Mouse (Mus musculus) neural tube, embryonic 15.5 days (tissue): ENCODE results near the gene Nudt13. TPM values are rescaled to one million over a fixed set of nuclear protein-coding genes. Genes with fewer than 3 reads are reported as not detected.

Experiments
- ATAC-seq: fragments of 200-750 bp; cut with Nextera tagmentation; 2 replicates; pipeline ENCODE4 v1.8.0; 2017; ENCODE audit warnings: mild to moderate bottlenecking, moderate TSS enrichment, moderate library complexity; ENCODE audit not compliant: low FRiP score
- H3K27ac ChIP-seq: fragments of 300-500 bp; sonication (generic); replicated peaks from 2 replicates; pipeline ENCODE4 v1.5.1; 2015; ENCODE audit warnings: mild to moderate bottlenecking, inconsistent platforms
- H3K27me3 ChIP-seq: fragments of 300-500 bp; sonication (generic); replicated peaks from 2 replicates; pipeline ENCODE4 v1.6.1; 2015; ENCODE audit warnings: inconsistent platforms
- H3K36me3 ChIP-seq: fragments of 300-500 bp; sonication (generic); 2 replicates; pipeline ENCODE4 v1.6.1; 2015; ENCODE audit warnings: inconsistent platforms
- H3K4me1 ChIP-seq: fragments of 300-500 bp; sonication (generic); 2 replicates; pipeline ENCODE4 v1.6.1; 2015; ENCODE audit warnings: inconsistent platforms
- H3K4me2 ChIP-seq: fragments of 300-500 bp; sonication (generic); 2 replicates; pipeline ENCODE4 v1.6.1; 2015; ENCODE audit warnings: inconsistent platforms, mild to moderate bottlenecking, moderate library complexity
- H3K4me3 ChIP-seq: fragments of 300-500 bp; sonication (generic); replicated peaks from 2 replicates; pipeline ENCODE4 v1.5.1; 2015; ENCODE audit warnings: mild to moderate bottlenecking, inconsistent platforms
- H3K9ac ChIP-seq: fragments of 300-500 bp; sonication (generic); replicated peaks from 2 replicates; pipeline ENCODE4 v1.6.1; 2015; ENCODE audit warnings: mild to moderate bottlenecking, inconsistent platforms
- H3K9me3 ChIP-seq: fragments of 300-500 bp; sonication (generic); replicated peaks from 2 replicates; pipeline ENCODE4 v1.6.1; 2016; ENCODE audit warnings: inconsistent platforms
- WGBS: fragments of 180-500 bp; shearing (Covaris S2); methylation state at CpG from one replicate; pipeline ENCODE4 v1.1.7; 2015; ENCODE audit warnings: mixed read lengths; 5-methylcytosine and 5-hydroxymethylcytosine counted together
- polyA plus RNA-seq: library from polyadenylated mRNA; unstranded; fragments of >200 nt; fragmentation: Nextera tagmentation; extraction: Ambion mirVana; gene quantifications from 2 replicates; pipeline ENCODE4 v1.2.1, GENCODE M21; 2015

The Nudt13 gene
- 14.0 and 18.0 TPM in 2 replicates for polyA plus RNA-seq

DNA sequence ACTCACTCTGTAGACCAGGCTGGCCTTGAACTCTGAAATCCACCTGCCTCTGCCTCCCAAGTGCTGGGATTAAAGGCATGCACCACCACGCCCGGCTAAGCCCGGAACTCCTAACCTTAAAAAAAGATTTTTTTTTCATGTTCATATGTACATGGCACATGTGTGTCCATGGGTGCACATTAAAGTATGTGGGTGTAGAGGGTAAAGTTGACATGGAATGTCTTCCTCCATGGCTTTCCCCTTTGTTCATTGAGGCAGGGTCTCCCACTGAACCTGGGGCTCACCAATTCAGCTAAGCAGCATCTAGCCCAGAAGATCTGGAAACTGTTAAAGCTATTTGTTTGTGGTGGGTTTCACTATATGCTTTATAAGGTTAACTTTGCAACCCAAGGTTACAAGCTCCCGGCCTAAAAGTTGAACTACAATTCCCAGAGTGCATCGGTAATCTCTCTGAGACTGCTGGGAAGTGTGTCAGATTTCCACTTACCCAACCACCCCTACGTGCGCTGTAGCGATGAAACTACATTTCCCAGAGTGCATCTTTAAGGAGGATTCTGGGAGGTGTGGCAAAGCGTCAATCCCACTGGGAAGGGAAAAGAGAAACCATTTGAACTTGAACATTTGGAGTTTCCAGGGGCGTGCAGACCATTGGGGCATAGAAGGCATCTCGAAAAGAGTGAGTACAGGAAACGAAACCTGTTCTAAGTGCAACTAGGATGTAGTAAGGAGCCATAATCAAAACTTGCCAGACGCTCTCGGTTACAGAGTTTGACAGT lies at the start of gene Nudt13:
Gene Nudt13, plus strand, starts transcription at position 581 of the 776 bp plus-strand sequence.
- peak within 1 kb of the TSS; percentile 57 for H3K4me3 ChIP-seq
- peak; percentile 95 for ATAC-seq
- peaks cover 6% of the 10 kb centered on the region for H3K4me1 ChIP-seq
- peak within 1 kb of the TSS; percentile 48 for H3K9ac ChIP-seq
- H3K9me3 ChIP-seq = no peaks in the 10 kb centered on the region
- H3K27ac ChIP-seq = no peak within 1 kb of the TSS
- peak within 1 kb of the TSS; percentile 60 for H3K4me2 ChIP-seq
- whole genome bisulfite sequencing = 25% methylated on average over 14 of the region's 14 CpGs
- H3K36me3 ChIP-seq = no peaks in the 10 kb centered on the region
- no peaks in the 10 kb centered on the region for H3K27me3 ChIP-seq

GRCm38 (mm10) chr14:20245318-20245717 lies 49.2 kb upstream of the Nudt13 start:
- H3K9ac ChIP-seq = no peak overlapping the region
- no peaks in the 10 kb centered on the region for H3K36me3 ChIP-seq
- H3K27me3 ChIP-seq = no peaks in the 10 kb centered on the region
- WGBS = 68% methylated on average over 2 of the region's 2 CpGs
- peaks cover 4% of the 10 kb centered on the region; the same call in 1 of the 2 replicates for H3K4me1 ChIP-seq
- no peak overlapping the region for H3K4me2 ChIP-seq
- H3K9me3 ChIP-seq = no peaks in the 10 kb centered on the region
- no peak overlapping the region for H3K27ac ChIP-seq
- no peak for ATAC-seq
- H3K4me3 ChIP-seq = no peak overlapping the region

DNA sequence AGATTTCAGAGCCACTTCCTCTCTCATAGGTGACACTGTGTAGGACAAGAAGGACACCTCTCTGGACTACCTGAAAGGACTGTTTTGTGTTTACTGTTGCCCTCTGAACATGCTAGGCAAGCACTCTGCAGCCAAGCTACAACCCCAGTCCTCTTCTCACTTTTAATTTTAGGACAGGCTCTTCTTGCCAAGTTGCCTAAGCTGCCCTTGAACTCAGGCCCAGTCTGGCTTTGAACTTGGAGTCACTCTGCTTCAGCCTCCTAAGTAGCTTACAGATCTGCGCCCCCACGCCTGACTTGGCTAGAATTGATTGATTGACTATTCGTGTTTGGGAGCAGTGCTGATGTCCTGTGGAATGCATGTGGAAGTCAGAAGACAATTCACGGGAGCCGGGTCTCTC lies 48.6 kb upstream of the Nudt13 start:
- no peak overlapping the region for H3K4me2 ChIP-seq
- H3K27ac ChIP-seq = no peak overlapping the region
- H3K9ac ChIP-seq = no peak overlapping the region
- WGBS = 77% methylated on average over 5 of the region's 5 CpGs
- no peaks in the 10 kb centered on the region for H3K9me3 ChIP-seq
- H3K4me3 ChIP-seq = no peak overlapping the region
- no peaks in the 10 kb centered on the region for H3K36me3 ChIP-seq
- ATAC-seq = no peak
- peaks cover 4% of the 10 kb centered on the region; the same call in 1 of the 2 replicates for H3K4me1 ChIP-seq
- H3K27me3 ChIP-seq = no peaks in the 10 kb centered on the region

DNA sequence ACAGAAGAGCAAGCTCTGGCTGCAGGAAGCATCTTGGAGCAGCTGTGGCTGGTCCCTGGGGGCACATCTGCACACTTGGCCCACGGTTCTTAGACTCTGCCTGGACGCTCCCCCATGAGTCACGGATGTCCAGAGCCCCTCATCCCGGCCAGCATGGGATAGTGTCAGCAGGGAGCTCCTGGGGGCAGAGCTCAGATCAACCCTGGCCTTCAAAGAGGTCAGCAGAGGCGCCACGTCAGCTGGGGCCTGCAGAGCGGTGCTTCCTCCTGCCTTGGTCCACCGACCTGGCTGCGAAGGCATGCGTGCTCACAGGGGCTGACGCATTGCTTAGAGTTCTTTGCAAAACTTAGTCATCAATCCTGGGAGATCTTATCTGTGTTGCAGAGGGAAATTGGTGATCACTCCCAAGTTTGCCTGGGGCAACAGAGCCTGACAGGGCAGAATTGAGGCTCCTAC lies 47.7 kb upstream of the Nudt13 start:
- H3K4me3 ChIP-seq = no peak overlapping the region
- no peaks in the 10 kb centered on the region for H3K27me3 ChIP-seq
- no peak overlapping the region for H3K4me2 ChIP-seq
- H3K36me3 ChIP-seq = no peaks in the 10 kb centered on the region
- no peak overlapping the region for H3K27ac ChIP-seq
- H3K9me3 ChIP-seq = no peaks in the 10 kb centered on the region
- no peak for ATAC-seq
- 77% methylated on average over 11 of the region's 11 CpGs for WGBS
- peaks cover 4% of the 10 kb centered on the region; the same call in 1 of the 2 replicates for H3K4me1 ChIP-seq
- no peak overlapping the region for H3K9ac ChIP-seq

DNA sequence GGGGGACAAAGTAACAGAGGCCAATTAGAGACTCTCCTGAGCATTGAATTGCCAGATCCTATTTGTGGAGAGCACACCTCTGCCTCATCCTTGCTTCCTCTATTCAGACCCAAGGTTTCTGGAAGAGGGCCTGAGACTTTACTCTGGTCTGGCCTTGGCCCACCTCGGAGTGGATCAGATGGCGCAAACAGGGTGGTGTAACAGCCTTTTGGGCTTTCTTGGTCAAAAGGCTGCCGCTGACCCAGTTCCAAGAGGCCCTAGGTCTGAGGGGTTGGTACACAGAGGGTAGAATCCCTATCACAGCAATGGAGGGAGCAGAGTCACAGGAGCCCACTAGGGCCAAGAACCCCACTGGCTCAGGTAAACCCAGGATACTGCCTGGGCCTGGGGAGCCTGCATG lies 46.5 kb upstream of the Nudt13 start:
- no peak for ATAC-seq
- no peak overlapping the region for H3K4me2 ChIP-seq
- no peaks in the 10 kb centered on the region for H3K27me3 ChIP-seq
- no peak overlapping the region for H3K9ac ChIP-seq
- no peaks in the 10 kb centered on the region for H3K36me3 ChIP-seq
- peaks cover 4% of the 10 kb centered on the region; the same call in 1 of the 2 replicates for H3K4me1 ChIP-seq
- no peaks in the 10 kb centered on the region for H3K9me3 ChIP-seq
- 94% methylated on average over 3 of the region's 3 CpGs for WGBS
- H3K4me3 ChIP-seq = no peak overlapping the region
- H3K27ac ChIP-seq = no peak overlapping the region

DNA sequence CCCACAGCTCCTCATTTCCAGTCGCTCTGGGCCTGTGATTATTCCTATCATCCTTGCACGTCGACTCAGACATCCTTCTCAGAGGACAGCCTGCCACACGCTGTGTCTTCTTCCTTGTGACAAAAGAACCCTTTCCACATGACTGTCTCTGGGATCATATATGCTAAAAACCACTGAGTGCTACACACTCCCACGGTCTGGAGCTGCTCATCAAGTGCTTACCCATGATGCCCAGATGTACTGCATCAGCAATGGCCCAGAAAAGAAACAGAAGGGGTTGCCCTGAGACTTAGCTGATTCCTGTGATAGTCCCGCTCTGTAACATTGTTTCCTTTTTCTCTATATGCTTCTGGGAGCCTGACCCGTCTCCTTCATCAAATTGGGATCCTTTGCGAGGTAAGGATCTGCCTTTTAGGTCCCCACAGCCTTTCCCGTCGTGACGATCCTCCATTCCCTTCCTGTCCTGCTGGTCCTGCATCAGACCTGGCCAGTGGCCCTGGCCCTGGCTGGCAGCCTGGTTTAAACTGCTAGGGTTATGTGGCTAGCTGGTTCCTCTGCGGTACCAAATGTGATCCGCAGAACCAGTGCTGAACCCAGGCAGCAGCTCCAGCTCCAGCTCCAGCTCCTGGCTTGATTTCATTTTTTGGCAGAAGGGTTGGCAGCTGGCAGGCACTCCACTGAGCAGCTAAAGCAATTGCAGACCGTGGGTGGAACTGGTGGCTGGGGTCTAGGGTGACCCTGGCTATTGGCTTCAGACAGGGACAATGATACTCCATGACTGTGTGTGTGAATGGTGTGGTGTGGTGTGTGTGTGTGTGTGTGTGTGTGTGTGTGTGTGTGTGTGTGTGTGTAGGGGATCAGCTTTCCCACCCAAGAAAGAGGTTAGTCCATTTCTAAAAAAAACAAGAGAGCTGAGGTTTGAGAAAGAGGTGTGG lies 44.0 kb upstream of the Nudt13 start:
- Histone ChIP-seq H3K9me3 (no peaks in the 10 kb centered on the region), H3K9ac (no peak overlapping the region), H3K27me3 (no peaks in the 10 kb centered on the region), H3K4me3 (no peak overlapping the region), H3K4me1 (peaks cover 4% of the 10 kb centered on the region; the same call in 1 of the 2 replicates), H3K36me3 (no peaks in the 10 kb centered on the region), H3K27ac (no peak overlapping the region), H3K4me2 (no peak overlapping the region)
- WGBS = 57% methylated on average over 14 of the region's 14 CpGs
- no peak for ATAC-seq

DNA sequence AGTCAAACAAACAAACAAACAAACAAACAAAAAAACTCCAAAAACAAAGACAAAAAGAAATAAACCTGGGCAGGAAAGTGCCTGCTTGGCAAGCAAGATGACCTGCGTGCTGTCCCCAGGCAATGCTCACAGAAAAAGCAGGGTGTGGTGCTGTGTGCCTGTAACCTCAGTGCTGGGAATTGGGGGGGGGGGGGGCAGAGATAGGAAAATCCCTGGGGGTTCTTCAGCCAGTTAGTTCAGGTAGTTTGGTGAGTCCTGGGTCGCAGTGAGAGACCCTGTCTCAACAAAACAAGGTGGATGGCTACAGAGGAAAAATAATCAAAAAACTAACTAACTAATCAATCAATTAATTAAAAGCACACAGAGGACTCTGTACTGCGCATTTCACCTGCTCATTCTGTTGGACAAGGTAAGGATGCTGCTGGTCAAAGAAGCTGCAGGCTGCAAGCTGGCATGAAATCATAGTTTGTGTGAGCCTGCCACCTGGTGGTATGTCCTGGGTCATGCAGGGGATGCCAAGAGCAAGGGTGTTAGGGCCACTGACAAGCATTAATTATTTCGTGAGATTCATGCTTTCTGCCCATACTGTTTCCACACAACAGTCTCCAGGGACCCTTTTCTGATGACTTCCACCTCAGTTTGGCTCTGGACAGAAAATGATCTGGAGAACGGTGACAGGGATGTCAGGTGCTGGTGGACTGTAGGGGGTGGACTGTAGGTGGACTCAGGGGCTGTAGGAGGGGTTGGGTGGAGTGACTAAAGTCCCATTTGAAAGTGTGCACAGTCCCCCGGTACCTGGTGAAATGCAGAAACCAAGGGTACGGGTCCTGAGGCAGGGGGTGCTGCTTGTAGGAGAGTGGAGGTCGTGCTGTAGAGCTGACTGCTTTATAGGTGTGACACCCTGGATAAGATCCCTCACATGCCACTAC lies 36.0 kb upstream of the Nudt13 start:
- WGBS = 53% methylated on average over 8 of the region's 8 CpGs
- ATAC-seq = peak; percentile 82
- no peak overlapping the region for H3K4me2 ChIP-seq
- H3K9me3 ChIP-seq = no peaks in the 10 kb centered on the region
- no peak overlapping the region for H3K9ac ChIP-seq
- no peak overlapping the region for H3K4me3 ChIP-seq
- H3K36me3 ChIP-seq = no peaks in the 10 kb centered on the region
- H3K4me1 ChIP-seq = no peaks in the 10 kb centered on the region
- no peak overlapping the region for H3K27ac ChIP-seq
- H3K27me3 ChIP-seq = no peaks in the 10 kb centered on the region

DNA sequence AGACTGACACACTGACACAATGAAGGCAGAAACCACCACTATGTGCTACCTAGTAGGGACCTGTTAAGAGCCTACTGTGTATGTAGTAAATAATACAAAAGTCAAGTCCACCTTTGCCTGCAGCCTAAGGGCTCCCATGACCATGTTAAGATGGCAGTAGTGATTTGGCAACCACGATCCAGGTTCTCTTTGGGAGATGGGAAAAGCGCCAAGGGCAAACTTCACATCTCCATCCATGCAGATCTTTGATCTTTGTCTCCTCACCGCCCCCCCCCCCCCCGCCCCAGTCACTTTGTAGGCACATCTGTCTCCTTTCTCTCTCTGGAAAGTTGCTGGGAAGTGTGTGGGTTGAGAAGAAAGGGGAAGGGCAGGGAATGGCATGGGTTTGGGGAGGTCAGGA lies 32.2 kb upstream of the Nudt13 start:
- Histone ChIP-seq H3K9ac (no peak overlapping the region), H3K27ac (no peak overlapping the region), H3K4me3 (no peak overlapping the region), H3K9me3 (no peaks in the 10 kb centered on the region), H3K27me3 (no peaks in the 10 kb centered on the region), H3K36me3 (no peaks in the 10 kb centered on the region), H3K4me2 (no peak overlapping the region), H3K4me1 (no peaks in the 10 kb centered on the region)
- WGBS = 66% methylated on average over 4 of the region's 4 CpGs
- no peak for ATAC-seq

GRCm38 (mm10) chr14:20268421-20268820 lies 26.1 kb upstream of the Nudt13 start:
- ATAC-seq = no peak
- Histone ChIP-seq H3K36me3 (no peaks in the 10 kb centered on the region), H3K9me3 (no peaks in the 10 kb centered on the region), H3K4me1 (no peaks in the 10 kb centered on the region), H3K9ac (no peak overlapping the region), H3K4me2 (no peak overlapping the region), H3K4me3 (no peak overlapping the region), H3K27ac (no peak overlapping the region), H3K27me3 (no peaks in the 10 kb centered on the region)
- WGBS = 81% methylated on average over 6 of the region's 6 CpGs

DNA sequence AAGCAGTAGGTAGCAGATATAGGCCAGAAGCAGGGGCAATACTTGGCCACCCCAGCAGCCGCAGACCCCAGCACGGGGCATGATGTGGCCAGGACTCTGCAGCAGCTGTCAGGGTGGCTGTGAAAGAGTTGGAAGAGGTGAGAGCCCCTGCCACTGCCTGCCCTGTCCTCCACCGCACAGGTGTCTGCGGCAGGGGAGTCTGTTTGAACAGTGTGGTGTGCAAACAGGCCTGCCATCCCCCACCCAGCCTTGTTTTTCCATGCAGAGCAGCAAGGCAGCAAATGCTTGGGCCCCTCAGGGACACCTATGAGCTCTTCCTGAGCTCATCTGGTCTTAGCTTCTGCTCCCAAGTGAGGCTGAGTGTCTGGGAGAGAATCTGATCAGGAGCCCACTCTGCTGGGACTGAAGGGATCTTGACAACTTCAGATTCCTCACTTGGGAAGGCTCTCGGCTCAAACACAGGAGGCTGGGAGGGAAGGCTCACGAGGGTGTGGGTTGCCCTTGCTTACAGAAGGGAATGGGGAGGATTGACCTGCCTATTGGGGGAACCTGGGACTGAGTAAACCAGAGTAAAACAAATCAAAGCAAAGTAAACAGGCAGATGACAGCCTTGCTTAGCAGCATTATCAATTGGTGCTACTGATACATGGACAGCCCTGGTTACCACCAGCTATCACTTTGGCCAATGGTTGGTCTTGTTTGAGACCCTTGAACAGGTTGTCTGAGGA lies 25.3 kb upstream of the Nudt13 start, which contains the start of gene Kcnk16:
Gene Kcnk16, minus strand, starts transcription at position 118 of the 728 bp plus-strand sequence.
- Histone ChIP-seq H3K4me1 (no peaks in the 10 kb centered on the region), H3K4me3 (no peak within 1 kb of the TSS), H3K36me3 (no peaks in the 10 kb centered on the region), H3K27ac (no peak within 1 kb of the TSS), H3K27me3 (no peaks in the 10 kb centered on the region), H3K9me3 (0 out of 2 replicates have a peak, but pooled peaks cover 3% of the 10 kb centered on the region), H3K4me2 (no peak within 1 kb of the TSS), H3K9ac (no peak within 1 kb of the TSS)
- 82% methylated on average over 6 of the region's 6 CpGs for WGBS
- no peak for ATAC-seq
